Mouse (Mus musculus) large intestine, adult 2 months (tissue): ENCODE results near the gene Atp6v1c2. TPM values are rescaled to one million over a fixed set of nuclear protein-coding genes. Genes with fewer than 3 reads are reported as not detected.

Experiments used
- DNase-seq: peaks from one replicate; pipeline ENCODE4 v3.0.0-alpha.2; 2012; ENCODE audit warnings: low read depth, low spot score
- WGBS: fragments of 180-500 bp; shearing (Covaris S2); methylation state at CpG from one replicate; pipeline ENCODE4 v1.1.7; 2018; 5-methylcytosine and 5-hydroxymethylcytosine counted together
- polyA plus RNA-seq: library from polyadenylated mRNA; depleted of rRNA; stranded (reverse); fragments of >200 nt; gene quantifications from 2 replicates; pipeline ENCODE4 v1.2.3, GENCODE M21; 2012

The Atp6v1c2 gene
- polyA plus RNA-seq, 1 experiment, result 0.10 TPM

- 58% methylated on average over 3 of the region's 3 CpGs for WGBS
- no peak for DNase-seq
Measured at GRCm38 (mm10) chr12:17339114-17339905, 10.2 kb upstream of the Atp6v1c2 start.

GRCm38 (mm10) chr12:17338338-17338737, 9.2 kb upstream of the Atp6v1c2 start:
- DNase-seq, result no peak
- 68% methylated on average over 2 of the region's 2 CpGs for WGBS

- 10% methylated on average over 1 of the region's 1 CpGs for WGBS
- DNase-seq, result no peak
Measured at GRCm38 (mm10) chr12:17333459-17333858, 4.3 kb upstream of the Atp6v1c2 start.

GRCm38 (mm10) chr12:17324549-17325470, 4.3 kb downstream of the Atp6v1c2 start:
- no peak for DNase-seq

GRCm38 (mm10) chr12:17318453-17318852, 10.7 kb downstream of the Atp6v1c2 start:
- WGBS, result 55% methylated on average over 3 of the region's 3 CpGs
- DNase-seq, result no peak

More at GRCm38 (mm10) chr12:17324549-17325470, 4.3 kb downstream of the Atp6v1c2 start:
- WGBS, result 3% methylated on average over 51 of the region's 51 CpGs

GRCm38 (mm10) chr12:17317970-17318369, 11.2 kb downstream of the Atp6v1c2 start:
- 59% methylated on average over 4 of the region's 4 CpGs for WGBS
- DNase-seq, result no peak

- DNase-seq, result no peak
- WGBS, result 76% methylated on average over 5 of the region's 5 CpGs
Measured at GRCm38 (mm10) chr12:17316096-17316495, 13.1 kb downstream of the Atp6v1c2 start.

- WGBS, result 69% methylated on average over 16 of the region's 16 CpGs
- no peak for DNase-seq
Measured at GRCm38 (mm10) chr12:17310852-17311839, 18.0 kb downstream of the Atp6v1c2 start.

- 42% methylated on average over 4 of the region's 4 CpGs for WGBS
- DNase-seq, result no peak
Measured at GRCm38 (mm10) chr12:17308246-17308645, 20.9 kb downstream of the Atp6v1c2 start.

GRCm38 (mm10) chr12:17305445-17305844, 23.7 kb downstream of the Atp6v1c2 start:
- no peak for DNase-seq
- 80% methylated on average over 7 of the region's 7 CpGs for WGBS

GRCm38 (mm10) chr12:17299902-17300301, 29.3 kb downstream of the Atp6v1c2 start:
- WGBS, result 95% methylated on average over 1 of the region's 1 CpGs
- no peak for DNase-seq

GRCm38 (mm10) chr12:17296899-17297298, 32.3 kb downstream of the Atp6v1c2 start:
- DNase-seq, result no peak
- 37% methylated on average over 2 of the region's 2 CpGs for WGBS

GRCm38 (mm10) chr12:17290569-17290968, 38.6 kb downstream of the Atp6v1c2 start:
- 30% methylated on average over 4 of the region's 4 CpGs for WGBS
- DNase-seq, result no peak

GRCm38 (mm10) chr12:17289913-17290312, 39.2 kb downstream of the Atp6v1c2 start:
- no peak for DNase-seq
- 24% methylated on average over 2 of the region's 2 CpGs for WGBS

- 64% methylated on average over 2 of the region's 2 CpGs for WGBS
- DNase-seq, result no peak
Measured at GRCm38 (mm10) chr12:17289060-17289459, 40.1 kb downstream of the Atp6v1c2 start.

- 65% methylated on average over 4 of the region's 4 CpGs for WGBS
- no peak for DNase-seq
Measured at GRCm38 (mm10) chr12:17288496-17288895, 40.7 kb downstream of the Atp6v1c2 start.

- no peak for DNase-seq
- 81% methylated on average over 7 of the region's 7 CpGs for WGBS
Measured at GRCm38 (mm10) chr12:17273841-17274240, 55.3 kb downstream of the Atp6v1c2 start.

- no peak for DNase-seq
- 71% methylated on average over 1 of the region's 1 CpGs for WGBS
Measured at GRCm38 (mm10) chr12:17271272-17271671, 57.9 kb downstream of the Atp6v1c2 start.

GRCm38 (mm10) chr12:17267316-17267715, 61.8 kb downstream of the Atp6v1c2 start:
- no peak for DNase-seq
- WGBS, result 8% methylated on average over 4 of the region's 4 CpGs
